Mouse (Mus musculus) limb, embryonic 14.5 days (tissue): Measurements from ENCODE around the gene Fam198a. TPM values are rescaled to one million over a fixed set of nuclear protein-coding genes. Genes with fewer than 3 reads are reported as not detected.

Source experiments
- ATAC-seq: fragments of 200-750 bp; cut with Nextera tagmentation; 2 replicates; pipeline ENCODE4 v1.8.0; 2017; ENCODE audit warnings: low read depth, moderate number of reproducible peaks, moderate TSS enrichment; ENCODE audit not compliant: low FRiP score
- DNase-seq: peaks from one replicate; pipeline ENCODE4 v3.0.0-alpha.2; 2015; ENCODE audit warnings: low spot score
- H3K27ac ChIP-seq: fragments of 300-500 bp; sonication (generic); replicated peaks from 2 replicates; pipeline ENCODE4 v1.5.1; 2014; ENCODE audit warnings: low read depth, mild to moderate bottlenecking, low read length, moderate library complexity, mixed read lengths
- H3K27me3 ChIP-seq: fragments of 300-500 bp; sonication (generic); 2 replicates; pipeline ENCODE4 v1.6.1; 2014; ENCODE audit warnings: low read length, mixed read lengths; ENCODE audit not compliant: control insufficient read depth, insufficient read depth
- H3K36me3 ChIP-seq: fragments of 300-500 bp; sonication (generic); 2 replicates; pipeline ENCODE4 v1.6.1; 2014; ENCODE audit warnings: mild to moderate bottlenecking, low read length, moderate library complexity, mixed read lengths; ENCODE audit not compliant: control insufficient read depth, insufficient read depth
- H3K4me1 ChIP-seq: fragments of 300-500 bp; sonication (generic); 2 replicates; pipeline ENCODE4 v1.6.1; 2014; ENCODE audit warnings: antibody characterized with exemption, low read length, mixed read lengths; ENCODE audit not compliant: control insufficient read depth, insufficient read depth
- H3K4me2 ChIP-seq: fragments of 300-500 bp; sonication (generic); replicated peaks from 2 replicates; pipeline ENCODE4 v1.6.1; 2014; ENCODE audit warnings: low read depth, mild to moderate bottlenecking, low read length, moderate library complexity; ENCODE audit not compliant: severe bottlenecking
- H3K4me3 ChIP-seq: fragments of 300-500 bp; sonication (generic); replicated peaks from 2 replicates; pipeline ENCODE4 v1.5.1; 2014; ENCODE audit warnings: low read length
- H3K9ac ChIP-seq: fragments of 300-500 bp; sonication (generic); 2 replicates; pipeline ENCODE4 v1.6.1; 2014; ENCODE audit warnings: mild to moderate bottlenecking, low read depth, low read length, moderate library complexity; ENCODE audit not compliant: severe bottlenecking
- H3K9me3 ChIP-seq: fragments of 300-500 bp; sonication (generic); 2 replicates; pipeline ENCODE4 v1.6.1; 2016; ENCODE audit warnings: low read length; ENCODE audit not compliant: control insufficient read depth
- POLR2A ChIP-seq: fragments of 200-500 bp; IDR thresholded peaks from 2 replicates; pipeline ENCODE4 v1.8.0; 2012; ENCODE audit warnings: inconsistent platforms, mild to moderate bottlenecking, moderate library complexity, borderline replicate concordance; ENCODE audit not compliant: insufficient read depth, insufficient read length; ENCODE audit errors: extremely low read depth
- WGBS: fragments of 180-500 bp; shearing (Covaris S2); extraction: QIAGEN DNeasy Blood & Tissue Kit; methylation state at CpG from one replicate; pipeline ENCODE4 v1.1.7; 2014; 5-methylcytosine and 5-hydroxymethylcytosine counted together
- polyA plus RNA-seq, 2 experiments: library from polyadenylated mRNA; depleted of rRNA in 1 of 2; stranded (reverse) in 1 of 2; unstranded in 1 of 2; fragments of >200 nt; fragmentation: Nextera tagmentation in 1 of 2; extraction: Ambion mirVana in 1 of 2; gene quantifications; 2 replicates each; pipeline versions ENCODE4 v1.2.1 to v1.2.3; 2012 to 2014

The Fam198a gene
- polyA plus RNA-seq, 2 experiments, result 6.4 to 8.7 TPM

GRCm38 (mm10) chr9:121997010-121997409, 46.2 kb downstream of the Fam198a start, which contains the start of gene Pomgnt2:
Gene Pomgnt2, minus strand, starts transcription at chr9:121997110.
- no peak for ATAC-seq
- no peaks in the 10 kb centered on the region for H3K9me3 ChIP-seq

GRCm38 (mm10) chr9:121997978-121998377, 47.2 kb downstream of the Fam198a start:
- Histone ChIP-seq H3K27ac (no peak overlapping the region), H3K9me3 (no peaks in the 10 kb centered on the region), H3K4me1 (no peaks in the 10 kb centered on the region), H3K36me3 (no peaks in the 10 kb centered on the region), H3K4me2 (no peak overlapping the region), H3K9ac (no peak overlapping the region), H3K4me3 (no peak overlapping the region), H3K27me3 (no peaks in the 10 kb centered on the region)
- no peak for TF ChIP-seq POLR2A
- DNase-seq, result no peak
- ATAC-seq, result no peak
- WGBS, result 68% methylated on average over 4 of the region's 4 CpGs

More at GRCm38 (mm10) chr9:121997010-121997409, 46.2 kb downstream of the Fam198a start, which contains the start of gene Pomgnt2:
- peak within 1 kb of the TSS; percentile 95; the same call in 1 of the 2 replicates for H3K4me2 ChIP-seq
- no peak within 1 kb of the TSS for H3K27ac ChIP-seq
- H3K36me3 ChIP-seq, result no peaks in the 10 kb centered on the region
- no peaks in the 10 kb centered on the region for H3K4me1 ChIP-seq
- H3K27me3 ChIP-seq, result no peaks in the 10 kb centered on the region
- peak within 1 kb of the TSS; percentile 73; the same call in 1 of the 2 replicates for H3K9ac ChIP-seq
- H3K4me3 ChIP-seq, result peak within 1 kb of the TSS; percentile 89
- DNase-seq, result no peak
- no peak for TF ChIP-seq POLR2A

GRCm38 (mm10) chr9:122006175-122006574, 55.4 kb downstream of the Fam198a start:
- H3K9ac ChIP-seq, result no peak overlapping the region
- 79% methylated on average over 2 of the region's 2 CpGs for WGBS
- H3K27me3 ChIP-seq, result no peaks in the 10 kb centered on the region
- no peak overlapping the region for H3K27ac ChIP-seq
- H3K4me3 ChIP-seq, result no peak overlapping the region
- no peaks in the 10 kb centered on the region for H3K4me1 ChIP-seq
- H3K9me3 ChIP-seq, result no peaks in the 10 kb centered on the region
- ATAC-seq (no peak), DNase-seq (no peak)
- H3K36me3 ChIP-seq, result no peaks in the 10 kb centered on the region
- TF ChIP-seq POLR2A, result no peak
- no peak overlapping the region for H3K4me2 ChIP-seq

- ATAC-seq, result no peak
- H3K4me1 ChIP-seq, result no peaks in the 10 kb centered on the region
- no peak overlapping the region for H3K4me3 ChIP-seq
- WGBS, result 8% methylated on average over 7 of the region's 7 CpGs
- no peak overlapping the region for H3K27ac ChIP-seq
- no peaks in the 10 kb centered on the region for H3K9me3 ChIP-seq
- DNase-seq, result peak; percentile 78
- TF ChIP-seq POLR2A, result no peak
- no peaks in the 10 kb centered on the region for H3K27me3 ChIP-seq
- H3K9ac ChIP-seq, result no peak overlapping the region
- no peaks in the 10 kb centered on the region for H3K36me3 ChIP-seq
- no peak overlapping the region for H3K4me2 ChIP-seq
These were observed 55.8 kb downstream of the Fam198a start for GRCm38 (mm10) chr9:122006609-122007008.

- no peak overlapping the region for H3K4me3 ChIP-seq
- H3K4me1 ChIP-seq, result no peaks in the 10 kb centered on the region
- H3K36me3 ChIP-seq, result no peaks in the 10 kb centered on the region
- DNase-seq (no peak), ATAC-seq (peak; percentile 23; the same call in 1 of the 2 replicates)
- H3K9ac ChIP-seq, result no peak overlapping the region
- no peaks in the 10 kb centered on the region for H3K27me3 ChIP-seq
- TF ChIP-seq POLR2A, result no peak
- no peak overlapping the region for H3K27ac ChIP-seq
- WGBS, result 47% methylated on average over 2 of the region's 2 CpGs
- H3K9me3 ChIP-seq, result no peaks in the 10 kb centered on the region
- no peak overlapping the region for H3K4me2 ChIP-seq
These were observed 58.1 kb downstream of the Fam198a start for GRCm38 (mm10) chr9:122008876-122009275.

GRCm38 (mm10) chr9:122010751-122011150, 60.0 kb downstream of the Fam198a start:
- Histone ChIP-seq H3K9me3 (no peaks in the 10 kb centered on the region), H3K4me2 (no peak overlapping the region), H3K27me3 (no peaks in the 10 kb centered on the region), H3K27ac (no peak overlapping the region), H3K36me3 (no peaks in the 10 kb centered on the region), H3K4me3 (no peak overlapping the region), H3K4me1 (no peaks in the 10 kb centered on the region), H3K9ac (no peak overlapping the region)
- 76% methylated on average over 2 of the region's 2 CpGs for WGBS
- no peak for TF ChIP-seq POLR2A
- ATAC-seq, result no peak
- DNase-seq, result no peak
